Mouse (Mus musculus) CH12.LX (cell line): Measurements from ENCODE around the gene Gja8. TPM values are rescaled to one million over a fixed set of nuclear protein-coding genes. Genes with fewer than 3 reads are reported as not detected.

Source experiments
- DNase-seq: peaks from one replicate; pipeline ENCODE4 v3.0.0-alpha.2; 2013; ENCODE audit errors: extremely low read depth
- H3K27ac ChIP-seq: 2 replicates; pipeline ENCODE4 v1.5.1; 2012; ENCODE audit warnings: low read depth, mild to moderate bottlenecking, control low read depth, moderate library complexity; ENCODE audit not compliant: insufficient read depth
- H3K27me3 ChIP-seq: replicated peaks from 2 replicates; pipeline ENCODE3; 2012; ENCODE audit warnings: inconsistent platforms
- H3K36me3 ChIP-seq, 2 experiments: replicated peaks in 1 of 2; 2 replicates each; pipeline versions ENCODE3 to v1.6.1; 2012; ENCODE audit warnings: inconsistent platforms in 1 of 2, low read length in 1 of 2, mild to moderate bottlenecking in 1 of 2, mixed read lengths in 1 of 2, moderate library complexity in 1 of 2; ENCODE audit not compliant: control insufficient read depth in 1 of 2, insufficient read depth in 1 of 2
- H3K4me1 ChIP-seq, 2 experiments: 2 replicates each; pipeline ENCODE4 v1.6.1; 2012; ENCODE audit warnings: inconsistent platforms in 1 of 2, moderate library complexity in 1 of 2; ENCODE audit not compliant: insufficient read depth in 2 of 2, control insufficient read depth in 1 of 2
- H3K4me2 ChIP-seq: 2 replicates; pipeline ENCODE4 v1.6.1; 2012; ENCODE audit warnings: low read depth, mild to moderate bottlenecking, control low read depth; ENCODE audit not compliant: poor library complexity, insufficient read depth, severe bottlenecking
- H3K4me3 ChIP-seq, 3 experiments: fragments of 150-350 bp in 1 of 3; sonication (generic) in 1 of 3; replicated peaks in 1 of 3; 2 replicates each; pipeline versions ENCODE3 to v1.5.1; 2011 to 2012; ENCODE audit warnings: low read depth in 2 of 3, low read length in 2 of 3, mild to moderate bottlenecking in 2 of 3, moderate library complexity in 2 of 3, control low read depth in 1 of 3, improper control_type of control experiment in 1 of 3, inconsistent platforms in 1 of 3, mixed read lengths in 1 of 3; ENCODE audit not compliant: poor library complexity in 1 of 3
- H3K79me2 ChIP-seq: replicated peaks from 2 replicates; pipeline ENCODE4 v1.6.1; 2012; ENCODE audit warnings: mild to moderate bottlenecking, moderate library complexity; ENCODE audit not compliant: control insufficient read depth, poor library complexity, insufficient read depth, severe bottlenecking; ENCODE audit errors: extremely low read depth
- H3K9ac ChIP-seq: 2 replicates; pipeline ENCODE4 v1.6.1; 2012; ENCODE audit warnings: low read depth, mild to moderate bottlenecking, control low read depth, moderate library complexity; ENCODE audit not compliant: insufficient read depth
- H3K9me3 ChIP-seq: replicated peaks from 2 replicates; pipeline ENCODE3; 2012; ENCODE audit warnings: low read length, inconsistent platforms, mixed read lengths
- CHD2 ChIP-seq: IDR thresholded peaks from 2 replicates; pipeline ENCODE4 v1.6.1; 2011; ENCODE audit warnings: low read length, improper control_type of control experiment
- CTCF ChIP-seq, 2 experiments: IDR thresholded peaks in 1 of 2; conservative IDR thresholded peaks in 1 of 2; 2 replicates each; pipeline ENCODE4 v1.5.1; 2011 to 2012; ENCODE audit warnings: low read depth in 2 of 2, low read length in 2 of 2, improper control_type of control experiment in 1 of 2, inconsistent platforms in 1 of 2, mild to moderate bottlenecking in 1 of 2, moderate library complexity in 1 of 2
- E2F4 ChIP-seq: IDR thresholded peaks from 2 replicates; pipeline ENCODE4 v1.6.1; 2011; ENCODE audit warnings: low read depth, low read length, improper control_type of control experiment; ENCODE audit not compliant: insufficient replicate concordance
- ELF1 ChIP-seq: IDR thresholded peaks from 2 replicates; pipeline ENCODE4 v1.6.1; 2014; ENCODE audit warnings: low read depth, mild to moderate bottlenecking, inconsistent platforms, low read length, improper control_type of control experiment
- EP300 ChIP-seq: IDR thresholded peaks from 2 replicates; pipeline ENCODE4 v1.6.1; 2011; ENCODE audit warnings: low read length, improper control_type of control experiment
- ETS1 ChIP-seq: conservative IDR thresholded peaks from 2 replicates; pipeline ENCODE4 v1.6.1; 2012; ENCODE audit warnings: low read depth, mild to moderate bottlenecking, inconsistent platforms, low read length, improper control_type of control experiment, moderate library complexity
- GABPA ChIP-seq: IDR thresholded peaks from 2 replicates; pipeline ENCODE4 v1.6.1; 2012; ENCODE audit warnings: low read depth, low read length, improper control_type of control experiment, inconsistent platforms; ENCODE audit not compliant: insufficient replicate concordance
- IRF4 ChIP-seq: IDR thresholded peaks from 2 replicates; pipeline ENCODE4 v1.6.1; 2014; ENCODE audit warnings: low read depth, mild to moderate bottlenecking, inconsistent platforms, low read length, improper control_type of control experiment
- MAFK ChIP-seq: IDR thresholded peaks from 2 replicates; pipeline ENCODE4 v1.6.1; 2011; ENCODE audit warnings: low read length, improper control_type of control experiment; ENCODE audit not compliant: insufficient replicate concordance
- MAX ChIP-seq: IDR thresholded peaks from 2 replicates; pipeline ENCODE4 v1.6.1; 2011; ENCODE audit warnings: low read length, improper control_type of control experiment
- NRF1 ChIP-seq: IDR thresholded peaks from 2 replicates; pipeline ENCODE4 v1.6.1; 2014; ENCODE audit warnings: low read depth, mild to moderate bottlenecking, inconsistent platforms, low read length, improper control_type of control experiment, moderate library complexity
- RCOR1 ChIP-seq: conservative IDR thresholded peaks from 2 replicates; pipeline ENCODE4 v1.6.1; 2012; ENCODE audit warnings: low read depth, mild to moderate bottlenecking, inconsistent platforms, low read length, improper control_type of control experiment
- SIN3A ChIP-seq: IDR thresholded peaks from 2 replicates; pipeline ENCODE4 v1.6.1; 2012; ENCODE audit warnings: low read length, improper control_type of control experiment, inconsistent platforms
- SMC3 ChIP-seq: IDR thresholded peaks from 2 replicates; pipeline ENCODE4 v1.6.1; 2011; ENCODE audit warnings: low read depth, low read length, improper control_type of control experiment
- TCF12 ChIP-seq: IDR thresholded peaks from 2 replicates; pipeline ENCODE4 v1.6.1; 2014; ENCODE audit warnings: low read depth, mild to moderate bottlenecking, inconsistent platforms, low read length, improper control_type of control experiment
- UBTF ChIP-seq: IDR thresholded peaks from 2 replicates; pipeline ENCODE4 v1.6.1; 2012; ENCODE audit warnings: low read depth, mild to moderate bottlenecking, inconsistent platforms, low read length, improper control_type of control experiment, moderate library complexity
- USF1 ChIP-seq: IDR thresholded peaks from 2 replicates; pipeline ENCODE4 v1.6.1; 2014; ENCODE audit warnings: low read depth, mild to moderate bottlenecking, inconsistent platforms, low read length, improper control_type of control experiment
- USF2 ChIP-seq: conservative IDR thresholded peaks from 2 replicates; pipeline ENCODE4 v1.6.1; 2011; ENCODE audit warnings: low read depth, low read length, improper control_type of control experiment
- dilution Hi-C: fragments of 300-500 bp; cut with MboI; formaldehyde crosslinking; loops from 2 replicates; pipeline ENCODE4 v1.14.3; 2020; ENCODE audit warnings: low sequenced_read_pairs; ENCODE audit not compliant: extremely low pct_unique_long_range_greater_than_20kb, extremely low pct_ligation_motif_present
- in situ Hi-C: fragments of 300-500 bp; cut with MboI; formaldehyde crosslinking; loops from 3 replicates; pipeline ENCODE4 v1.14.3; 2019; ENCODE audit warnings: low sequenced_read_pairs, low pct_ligation_motif_present, low pct_unique_long_range_greater_than_20kb, mixed read lengths
- polyA plus RNA-seq: library from polyadenylated mRNA; unstranded; fragments of >175 nt; gene quantifications from 2 replicates; pipeline ENCODE4 v1.2.1, GENCODE M21; 2012; ENCODE audit warnings: low read depth; ENCODE audit not compliant: insufficient read length
- total RNA-seq, 2 experiments: library from RNA; depleted of rRNA; stranded (reverse); fragments of 300-350 nt in 1 of 2; fragments of >200 nt in 1 of 2; gene quantifications; 2 replicates each; pipeline ENCODE4 v1.2.3; 2012 to 2014

Gene Gja8
- total and polyA plus RNA-seq, 3 experiments, result not detected

GRCm38 (mm10) chr3:96872501-96872900 is 53.3 kb downstream of the Gja8 start:
- in situ Hi-C loops (no loop called here), dilution Hi-C loops (no loop called here)
- Histone ChIP-seq H3K27ac (no peak overlapping the region), H3K27me3 (no peaks in the 10 kb centered on the region), H3K9ac (no peak overlapping the region), H3K4me1 (no peaks in the 10 kb centered on the region), H3K4me2 (no peak overlapping the region), H3K4me3 (no peak overlapping the region), H3K79me2 (no peaks in the 10 kb centered on the region), H3K36me3 (peaks cover 56 to 91% of the 10 kb centered on the region in 2 experiments), H3K9me3 (no peaks in the 10 kb centered on the region)
- no peak for DNase-seq
- TF ChIP-seq USF2 (no peak), CHD2 (no peak), RCOR1 (no peak), MAFK (no peak)

- dilution Hi-C loops, result no loop called here
Observed at GRCm38 (mm10) chr3:96871070-96871469, 54.8 kb downstream of the Gja8 start.

GRCm38 (mm10) chr3:96870270-96870669 is 55.5 kb downstream of the Gja8 start:
- H3K27me3 ChIP-seq, result no peaks in the 10 kb centered on the region
- no peak overlapping the region for H3K4me3 ChIP-seq
- no peak overlapping the region for H3K9ac ChIP-seq
- no peak for DNase-seq
- TF ChIP-seq RCOR1 (no peak), MAFK (no peak)
- no peak overlapping the region for H3K27ac ChIP-seq
- H3K79me2 ChIP-seq, result no peaks in the 10 kb centered on the region
- no peaks in the 10 kb centered on the region for H3K4me1 ChIP-seq
- peaks cover 52 to 72% of the 10 kb centered on the region in 2 experiments for H3K36me3 ChIP-seq
- H3K9me3 ChIP-seq, result no peaks in the 10 kb centered on the region
- dilution Hi-C loops (no loop called here), in situ Hi-C loops (no loop called here)
- H3K4me2 ChIP-seq, result no peak overlapping the region

More at GRCm38 (mm10) chr3:96871070-96871469, 54.8 kb downstream of the Gja8 start:
- Histone ChIP-seq H3K4me2 (no peak overlapping the region), H3K79me2 (no peaks in the 10 kb centered on the region), H3K4me3 (no peak overlapping the region), H3K36me3 (peaks cover 56 to 79% of the 10 kb centered on the region in 2 experiments), H3K27ac (no peak overlapping the region), H3K9ac (no peak overlapping the region), H3K4me1 (no peaks in the 10 kb centered on the region), H3K9me3 (no peaks in the 10 kb centered on the region)
- DNase-seq, result no peak
- TF ChIP-seq SMC3 (no peak), GABPA (no peak), NRF1 (no peak), TCF12 (no peak), ETS1 (no peak), EP300 (no peak), MAFK (no peak), UBTF (no peak), USF1 (no peak), USF2 (no peak), IRF4 (no peak), ELF1 (no peak), SIN3A (no peak), CTCF (conservative IDR thresholded peaks at IDR 0.05 in 1 of 2, IDR thresholded peaks at IDR 0.05 in 1 of 2; ENCODE audit: low read depth in 2 of 2, low read length in 2 of 2) (no peak), E2F4 (no peak), MAX (no peak)
- TF ChIP-seq, all 38 proteins: peak for 0
- in situ Hi-C loops, result no loop called here
- H3K27me3 ChIP-seq, result no peaks in the 10 kb centered on the region
